Mouse (Mus musculus) CH12F3 (cell line): Measurements from ENCODE around the gene Nhsl2.
"Not testable (repeated sequence)": the region's sequence is repeated elsewhere in the genome, so short reads cannot be mapped to it uniquely, and the experiment has no call there.

Experiments
- in situ Hi-C: fragments of 300-500 bp; cut with MboI; formaldehyde crosslinking; loops from 2 replicates; pipeline ENCODE4 v1.14.3; 2020; ENCODE audit warnings: low sequenced_read_pairs

Gene Nhsl2

DNA sequence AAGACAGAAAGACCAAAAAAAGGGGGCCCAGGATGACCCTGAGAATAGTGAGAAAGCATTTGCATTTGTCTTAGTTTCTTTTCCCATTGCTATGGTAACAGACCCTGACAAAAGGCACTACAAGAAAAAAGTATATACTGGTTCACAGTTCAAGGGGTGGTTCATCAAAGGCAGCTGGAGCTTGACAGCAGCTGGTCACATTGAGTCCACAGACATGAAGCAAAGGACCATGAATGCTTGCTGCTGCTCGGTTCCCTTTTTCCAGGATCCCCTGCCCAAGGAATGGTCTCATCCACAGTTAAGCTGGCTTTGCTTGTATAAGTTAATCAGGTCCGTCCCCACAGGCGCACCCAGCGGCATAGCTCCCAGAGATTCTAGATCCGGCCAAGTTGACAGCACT, 225.2 kb downstream of the Nhsl2 start:
- in situ Hi-C loops, result loop anchor here (25.0 kb wide), 1 partner anchor 112 kb away; no protein-coding TSS in a partner anchor

DNA sequence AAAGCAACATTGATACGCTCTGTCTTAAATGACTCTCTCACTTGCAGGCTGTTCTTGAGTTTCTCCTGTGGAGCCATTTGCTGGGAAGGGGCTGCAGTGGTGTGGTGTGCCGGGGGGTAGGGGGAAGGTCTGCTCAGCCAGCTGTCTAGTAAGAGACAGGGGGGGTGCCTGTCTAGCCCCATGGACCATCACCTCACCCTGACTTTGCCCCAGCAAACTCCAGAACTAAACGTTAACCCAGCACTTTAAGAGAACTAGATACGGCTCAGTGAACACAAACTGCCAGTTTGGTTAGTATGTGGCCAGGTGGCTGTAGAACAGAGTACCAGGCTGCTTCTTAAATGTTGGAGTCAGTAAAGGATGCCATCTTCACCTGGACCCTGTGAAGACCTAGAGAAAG, 226.0 kb downstream of the Nhsl2 start:
- in situ Hi-C loops, result no loop called here

DNA sequence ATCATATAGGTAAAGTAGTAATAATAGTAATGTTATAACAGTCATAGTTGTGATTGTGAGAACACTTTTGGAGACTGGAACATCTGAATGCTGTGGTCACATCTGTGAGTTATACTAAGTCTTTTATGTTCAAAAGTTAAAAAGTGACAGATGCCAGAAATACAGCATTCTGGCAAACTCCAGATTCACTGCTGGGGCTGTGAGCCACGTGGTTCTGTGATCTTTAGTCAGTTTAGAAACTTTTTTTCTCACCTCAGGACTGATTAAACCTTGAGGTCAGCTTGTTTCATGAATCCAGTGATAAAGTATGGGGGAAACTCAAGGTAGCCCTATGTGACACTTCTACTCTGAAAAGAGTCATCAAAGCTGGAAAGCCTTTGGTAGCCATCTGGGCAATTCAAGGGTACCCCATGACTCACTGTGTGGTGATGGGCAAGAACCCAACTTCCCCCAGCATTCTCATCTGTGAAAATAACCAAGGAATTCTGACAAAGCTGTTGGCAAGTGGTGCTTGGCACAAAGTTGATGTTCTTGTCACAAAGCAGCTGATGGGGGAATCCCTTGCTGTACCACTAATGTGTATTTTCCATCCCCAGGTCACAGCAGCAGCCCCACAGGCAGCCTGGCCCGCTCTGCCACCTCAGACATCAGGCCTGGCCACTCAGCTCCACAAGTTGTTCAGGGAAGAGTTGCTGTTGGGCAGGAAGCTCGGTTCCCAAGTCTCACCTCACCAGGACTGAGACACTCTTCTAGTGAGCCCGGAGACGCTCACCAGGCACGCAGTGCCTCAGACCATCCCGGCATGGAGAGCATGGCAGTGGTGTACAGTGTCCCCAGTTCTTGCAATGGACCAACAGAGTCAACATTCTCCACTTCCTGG, 227.9 kb downstream of the Nhsl2 start:
- in situ Hi-C loops, result no loop called here

DNA sequence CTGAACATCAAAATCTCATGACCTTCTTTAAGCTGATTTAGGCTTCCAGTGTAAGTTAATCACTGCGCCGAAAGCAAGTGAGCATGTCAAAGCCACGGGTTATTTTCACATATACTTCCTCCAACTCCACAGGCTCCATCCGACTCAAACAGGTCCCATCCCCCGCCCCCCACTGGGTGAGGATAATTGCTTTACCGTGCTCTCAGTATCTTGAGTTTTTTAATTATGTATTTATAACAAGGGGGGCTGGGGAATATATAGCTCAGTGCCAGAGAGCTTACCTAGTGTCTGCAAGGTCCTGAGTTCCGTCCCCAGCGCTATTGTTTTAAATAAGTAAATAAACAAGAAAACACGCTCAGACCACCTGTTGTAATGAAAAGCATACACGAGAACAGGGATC, 231.9 kb downstream of the Nhsl2 start:
- in situ Hi-C loops, result no loop called here

DNA sequence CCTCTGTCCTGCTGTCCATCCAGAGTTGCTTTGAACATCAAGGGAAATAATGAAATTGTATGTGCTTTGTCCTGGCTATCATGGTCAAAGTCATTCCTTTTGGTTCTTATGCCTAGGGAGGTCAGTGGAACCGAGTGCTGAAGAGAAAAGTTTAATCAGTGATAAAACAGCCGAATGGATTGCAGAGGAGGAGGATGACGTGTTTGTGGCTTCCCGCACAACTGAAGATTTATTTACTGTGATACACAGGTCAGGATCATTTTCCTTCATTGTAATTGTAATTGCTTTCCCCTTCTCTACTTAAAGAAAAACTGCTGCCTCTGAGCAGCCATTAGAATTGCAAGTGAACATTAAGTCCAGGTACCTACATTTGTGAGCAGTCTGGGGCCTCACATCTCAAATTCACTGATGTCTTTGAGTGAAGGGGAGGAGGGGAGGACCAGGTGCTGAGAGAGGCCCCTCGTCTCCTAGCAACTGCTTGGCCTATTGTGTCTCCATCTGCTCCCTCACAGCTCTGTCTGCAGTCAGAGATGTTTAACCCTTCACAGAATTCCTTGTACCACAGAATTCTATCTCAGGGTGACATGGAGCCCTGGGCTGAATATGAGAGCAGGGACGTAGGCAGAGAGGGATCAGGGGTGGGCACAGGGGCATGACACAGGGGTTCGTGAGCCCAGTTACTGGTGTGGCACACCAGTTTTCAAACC, 232.5 kb downstream of the Nhsl2 start:
- in situ Hi-C loops, result no loop called here

DNA sequence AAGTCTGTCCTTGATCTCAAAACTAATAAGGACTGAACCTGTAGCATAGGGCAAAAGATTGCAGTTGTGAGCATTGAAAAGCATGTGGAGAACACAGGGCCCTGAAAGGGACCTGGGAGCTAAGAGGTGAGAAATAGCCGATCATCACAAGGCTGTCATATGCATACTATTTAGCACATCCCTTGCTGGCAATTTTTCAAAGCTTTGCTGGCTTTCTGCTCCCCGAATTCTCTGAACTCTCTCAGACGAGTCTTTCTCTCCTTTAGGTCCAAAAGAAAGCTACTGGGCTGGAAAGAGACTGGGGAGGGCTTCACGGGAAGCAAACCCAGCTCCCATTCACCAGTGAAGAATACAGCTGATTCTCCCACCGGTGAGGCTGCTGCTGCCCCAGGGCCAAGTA, 233.2 kb downstream of the Nhsl2 start:
- in situ Hi-C loops, result no loop called here

DNA sequence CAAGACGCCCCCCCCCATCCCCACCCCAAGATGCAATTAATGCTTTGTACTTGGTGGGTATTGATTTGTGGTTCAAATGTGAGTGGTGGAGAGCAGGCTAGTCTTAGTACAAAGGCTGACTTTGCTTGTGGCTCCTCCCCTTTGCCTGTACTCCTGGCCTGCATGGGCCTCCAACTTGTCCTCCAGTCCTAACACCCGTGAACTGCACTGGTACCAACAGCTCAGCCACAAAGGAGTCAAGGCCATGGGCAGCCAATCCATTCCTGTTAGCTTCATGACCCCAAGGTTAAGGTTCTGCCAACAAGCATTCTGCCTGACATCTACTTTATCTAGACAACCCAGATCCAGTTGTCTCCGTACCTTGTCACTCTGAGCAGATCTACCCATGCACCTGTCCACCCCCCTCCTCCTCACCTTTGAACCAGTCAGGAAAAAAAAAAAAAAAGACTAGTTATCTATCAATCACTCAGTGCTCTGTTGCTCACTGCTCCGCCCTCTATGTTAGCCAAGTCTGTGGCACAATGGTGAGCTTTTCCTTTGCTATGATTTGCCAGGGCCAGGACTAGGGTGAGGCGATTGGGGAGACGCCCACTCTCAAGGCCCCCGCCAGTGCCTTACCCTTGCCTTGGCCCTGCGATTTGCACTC, 236.7 kb downstream of the Nhsl2 start:
- in situ Hi-C loops, result no loop called here

DNA sequence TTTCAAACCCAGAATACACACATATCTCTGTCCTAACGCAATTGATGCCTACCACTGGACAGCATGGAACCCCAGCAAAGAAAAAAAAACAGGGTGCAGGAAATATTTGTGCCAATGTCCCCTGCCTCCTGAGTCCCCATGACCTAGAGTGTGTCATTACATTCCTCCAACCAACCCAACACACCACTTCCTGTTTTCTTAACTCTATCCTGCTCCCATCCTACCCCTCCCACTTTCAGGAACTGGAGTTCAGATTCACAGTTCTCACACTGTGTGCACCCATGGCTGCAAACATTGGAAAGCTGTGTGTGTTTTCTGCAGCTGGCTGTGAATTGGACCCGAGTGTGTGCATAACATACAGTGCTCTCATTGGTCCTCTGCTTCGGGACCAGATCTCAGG, 241.4 kb downstream of the Nhsl2 start:
- in situ Hi-C loops, result no loop called here

DNA sequence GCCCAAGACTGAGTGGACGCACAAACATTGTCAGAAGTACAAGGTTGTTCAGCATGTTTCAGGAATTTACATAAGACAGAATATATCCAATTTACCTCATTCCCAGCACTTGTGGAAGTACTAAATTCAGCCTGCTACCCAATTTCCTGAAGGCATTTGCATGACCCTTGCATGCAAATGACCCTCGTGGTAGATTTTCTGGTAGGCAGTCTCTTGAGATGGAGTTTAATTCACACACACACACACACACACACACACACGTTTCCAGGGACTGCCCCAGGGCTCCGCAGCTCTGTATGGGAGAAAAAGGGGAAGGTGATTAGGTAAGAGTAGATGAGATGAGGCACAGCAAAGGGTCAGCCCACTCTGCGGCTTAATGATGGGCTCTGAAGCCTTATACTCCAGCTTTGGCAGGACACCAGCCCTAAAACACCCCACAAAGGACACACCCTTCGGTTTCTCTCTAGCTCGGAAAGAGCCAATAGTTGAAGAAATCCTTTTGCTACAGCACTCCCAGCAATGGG, 245.3 kb downstream of the Nhsl2 start:
- in situ Hi-C loops, result no loop called here

DNA sequence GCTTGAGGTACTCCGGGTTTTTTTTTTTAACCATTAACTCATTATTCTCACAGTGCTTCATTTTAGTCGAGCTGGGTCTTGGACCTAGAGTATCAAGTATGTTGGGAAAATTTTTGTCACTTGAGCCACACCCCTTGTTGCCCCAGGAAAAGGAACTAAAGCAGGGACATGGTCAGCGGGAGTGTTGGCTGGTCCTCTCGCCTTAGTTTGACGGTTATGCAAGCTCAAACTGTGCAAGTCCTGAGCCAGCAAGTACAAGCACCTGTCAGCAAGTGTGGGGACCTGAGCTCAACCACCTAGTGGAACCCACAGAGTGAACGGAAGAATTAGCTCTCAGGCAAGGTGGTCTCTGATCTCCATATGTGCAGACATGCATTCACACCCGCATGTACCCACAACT, 252.7 kb downstream of the Nhsl2 start:
- in situ Hi-C loops, result no loop called here

DNA sequence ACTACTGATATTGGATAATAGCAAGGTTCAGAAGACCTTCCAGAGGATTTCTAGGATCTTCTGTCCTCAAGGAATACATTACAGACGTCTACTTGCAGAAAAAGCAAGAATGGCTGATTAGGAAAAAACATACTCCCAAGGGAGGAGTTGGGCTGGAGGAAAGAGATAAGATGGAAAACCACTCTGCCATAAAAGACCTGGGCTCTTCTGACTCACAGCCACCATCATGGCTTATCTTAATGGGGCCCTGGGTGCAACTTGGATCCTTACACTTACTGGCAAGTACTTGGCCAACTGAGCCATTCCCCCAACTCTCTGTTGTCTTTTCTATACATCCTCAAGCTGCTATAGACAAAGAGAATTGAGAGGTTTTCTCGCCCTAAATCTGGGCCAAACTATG, 254.6 kb downstream of the Nhsl2 start:
- in situ Hi-C loops, result not testable (repeated sequence)

DNA sequence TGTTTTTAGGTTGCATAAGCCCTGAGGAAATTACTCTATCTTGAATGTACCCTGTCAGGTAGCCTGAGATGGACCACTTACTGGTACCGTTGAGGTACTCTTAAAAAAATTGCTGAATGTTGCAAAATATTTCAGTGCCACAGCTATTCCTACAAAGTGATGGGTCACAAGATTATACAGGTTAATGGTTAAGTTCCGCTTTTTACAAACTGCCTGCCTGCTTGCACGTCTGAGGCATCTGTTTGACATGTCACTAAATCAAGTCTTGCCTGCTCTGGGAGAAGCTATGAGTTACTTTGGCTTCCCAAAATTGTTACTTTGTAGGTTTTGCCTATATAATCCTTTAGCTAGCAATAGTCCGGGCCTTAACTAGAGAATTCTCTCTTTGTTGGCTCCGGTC, 260.2 kb downstream of the Nhsl2 start:
- in situ Hi-C loops, result not testable (repeated sequence)

DNA sequence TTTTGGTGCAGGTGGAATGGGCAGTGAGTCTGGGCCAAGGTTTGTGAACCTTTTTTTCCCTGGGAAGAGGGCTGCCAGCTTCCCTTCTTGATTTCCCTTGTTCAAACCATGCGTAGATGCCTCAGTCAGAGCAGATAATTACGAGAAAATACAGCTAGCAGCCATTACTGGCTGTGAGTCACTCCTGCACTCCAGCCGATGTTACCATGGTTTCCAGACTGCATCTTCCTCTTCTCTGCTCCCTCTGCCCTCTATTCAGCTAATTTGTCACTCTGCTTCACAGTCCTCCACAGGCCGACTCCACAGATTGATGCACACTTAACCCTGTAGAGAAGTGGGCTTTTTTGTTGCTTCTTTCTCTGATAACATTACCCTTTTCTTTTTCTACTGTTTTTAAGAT, 266.5 kb downstream of the Nhsl2 start:
- in situ Hi-C loops, result no loop called here

DNA sequence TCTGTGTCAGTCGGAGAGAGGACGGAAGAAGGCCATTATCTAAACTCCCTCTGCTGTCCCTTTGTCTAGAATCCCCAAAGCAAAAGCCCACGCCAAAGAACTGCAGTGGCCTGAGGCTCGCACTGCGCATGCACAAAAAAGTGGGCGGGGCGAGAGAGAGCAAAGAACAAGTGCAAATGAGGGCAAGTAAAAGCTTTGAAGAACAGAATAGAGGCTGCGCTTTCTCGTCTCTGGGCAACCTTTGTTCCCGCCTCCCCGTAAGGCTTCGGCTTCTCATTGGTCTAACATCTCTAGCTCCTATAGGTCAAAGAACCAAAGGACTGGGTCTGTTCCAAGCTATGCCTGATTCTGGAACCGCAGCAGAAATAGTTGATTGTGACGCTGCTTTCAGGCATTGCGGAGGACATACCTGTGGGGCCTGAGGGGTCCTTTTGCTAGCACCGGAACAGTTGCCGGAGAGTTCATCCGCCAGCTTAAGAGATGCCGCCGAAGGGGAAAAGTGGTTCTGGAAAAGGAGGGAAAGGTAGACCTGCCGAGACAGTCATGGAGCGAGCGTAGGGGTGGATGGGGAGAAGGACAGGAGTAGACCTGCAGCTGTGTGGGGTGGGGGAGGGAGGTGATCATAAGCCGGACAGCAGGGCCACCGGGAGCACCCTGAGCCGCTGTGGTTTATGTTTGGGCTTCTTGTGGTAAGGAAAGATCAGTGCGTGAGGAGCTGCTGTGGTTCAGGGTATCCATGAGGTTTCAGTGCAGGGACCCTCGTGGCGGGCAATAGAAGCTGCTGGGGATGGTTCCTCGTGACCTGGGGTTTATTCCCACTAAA, 270.1 kb downstream of the Nhsl2 start, which contains the start of gene Pin4:
TSS of gene Pin4 (plus strand) at position 406 of the 823 bp plus-strand sequence.
- in situ Hi-C loops, result no loop called here

DNA sequence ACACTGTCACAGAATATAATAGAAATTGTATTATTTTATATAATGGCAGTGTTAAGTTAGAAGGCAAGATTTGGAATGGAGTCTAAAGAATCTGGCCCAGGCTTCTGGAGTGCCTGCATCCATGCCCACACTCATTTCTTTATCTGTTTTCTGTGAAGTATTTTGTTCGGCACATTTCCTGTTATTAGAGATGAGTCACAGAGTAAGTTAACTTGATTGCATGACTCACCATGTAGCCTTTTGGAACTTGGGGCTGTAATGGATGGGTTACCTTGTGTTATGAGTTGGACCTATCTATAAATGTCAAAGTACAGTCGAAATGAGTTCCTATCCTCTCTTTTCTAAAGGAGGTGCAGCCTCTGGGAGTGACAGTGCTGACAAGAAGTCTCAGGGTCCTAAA, 272.1 kb downstream of the Nhsl2 start:
- in situ Hi-C loops, result no loop called here

DNA sequence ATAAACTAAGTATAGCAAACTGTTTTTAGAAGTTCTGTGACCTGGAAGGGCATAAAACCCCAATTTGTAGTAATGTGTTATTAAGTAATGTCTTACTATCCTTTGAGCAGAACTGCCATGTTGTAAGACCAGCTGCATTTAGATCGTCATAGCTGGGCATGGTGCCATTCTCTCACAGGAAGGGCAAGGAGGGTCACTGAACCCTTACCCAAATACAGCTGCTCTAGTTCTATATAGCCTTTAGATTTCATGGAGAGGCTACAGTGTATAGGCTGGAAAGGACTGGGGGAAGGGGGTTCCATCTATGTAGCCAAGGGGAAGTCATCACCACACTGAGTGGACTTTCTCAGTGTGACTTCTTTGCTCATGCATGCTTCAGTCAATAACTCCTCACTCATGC, 292.0 kb downstream of the Nhsl2 start:
- in situ Hi-C loops, result no loop called here
